Mouse (Mus musculus): ENCODE data around the gene Cacna2d2. TPM values are rescaled to one million over a fixed set of nuclear protein-coding genes. Genes with fewer than 3 reads are reported as not detected.

The Cacna2d2 gene
- polyA plus RNA-seq, 1 experiment: 0.01 TPM

DNA sequence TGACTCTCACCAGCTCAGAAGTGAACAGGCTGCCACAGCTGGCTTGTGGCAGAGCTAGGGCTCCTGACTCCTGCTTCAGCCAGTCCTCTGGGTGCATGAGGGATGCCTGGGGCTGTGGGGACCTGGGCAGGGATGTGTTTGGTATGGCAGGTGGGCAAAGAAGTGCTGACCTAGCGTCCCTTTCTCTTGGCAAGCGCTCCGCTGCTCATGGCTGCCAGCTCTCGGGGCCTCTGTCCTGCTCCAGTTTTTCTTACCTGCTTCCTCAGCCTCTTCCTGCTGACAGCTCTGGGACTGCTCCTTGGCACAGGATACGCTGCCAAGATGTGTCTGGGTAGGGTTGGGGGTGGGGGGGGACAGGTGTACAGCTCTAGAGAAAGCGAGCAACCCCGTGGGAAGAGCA lies 28.5 kb downstream of the Cacna2d2 start:
- TF ChIP-seq CTCF (IDR thresholded peaks at IDR 0.05; ENCODE audit: control insufficient read depth, insufficient read depth, insufficient read length) (no peak), MYOD1 (IDR thresholded peaks at IDR 0.05; ENCODE audit: control insufficient read depth, insufficient read length, low read depth) (no peak), MYOG (IDR thresholded peaks at IDR 0.05; ENCODE audit: control insufficient read depth, extremely low read depth, insufficient read length) (no peak), FOSL1 (IDR thresholded peaks at IDR 0.05; ENCODE audit: insufficient read depth, low read length, poor library complexity, severe bottlenecking) (no peak), CEBPB (IDR thresholded peaks at IDR 0.05; ENCODE audit: low read depth) (no peak), MAX (IDR thresholded peaks at IDR 0.05) (no peak), USF1 (IDR thresholded peaks at IDR 0.05; ENCODE audit: low read depth) (no peak)
- H3K79me3 ChIP-seq (ENCODE audit: low read depth): no peaks in the 10 kb centered on the region
- no peaks in the 10 kb centered on the region for H3K79me2 ChIP-seq (ENCODE audit: control insufficient read depth, insufficient read depth)
- no peak overlapping the region for H3ac ChIP-seq (ENCODE audit: control insufficient read depth, insufficient read length, low read depth)
- H3K4me3 ChIP-seq (ENCODE audit: insufficient read depth, poor library complexity, severe bottlenecking): no peak overlapping the region
- H3K36me3 ChIP-seq (ENCODE audit: control insufficient read depth, insufficient read depth): no peaks in the 10 kb centered on the region
- H3K27me3 ChIP-seq (ENCODE audit: control insufficient read depth, insufficient read depth, insufficient read length): peaks cover 80% of the 10 kb centered on the region

DNA sequence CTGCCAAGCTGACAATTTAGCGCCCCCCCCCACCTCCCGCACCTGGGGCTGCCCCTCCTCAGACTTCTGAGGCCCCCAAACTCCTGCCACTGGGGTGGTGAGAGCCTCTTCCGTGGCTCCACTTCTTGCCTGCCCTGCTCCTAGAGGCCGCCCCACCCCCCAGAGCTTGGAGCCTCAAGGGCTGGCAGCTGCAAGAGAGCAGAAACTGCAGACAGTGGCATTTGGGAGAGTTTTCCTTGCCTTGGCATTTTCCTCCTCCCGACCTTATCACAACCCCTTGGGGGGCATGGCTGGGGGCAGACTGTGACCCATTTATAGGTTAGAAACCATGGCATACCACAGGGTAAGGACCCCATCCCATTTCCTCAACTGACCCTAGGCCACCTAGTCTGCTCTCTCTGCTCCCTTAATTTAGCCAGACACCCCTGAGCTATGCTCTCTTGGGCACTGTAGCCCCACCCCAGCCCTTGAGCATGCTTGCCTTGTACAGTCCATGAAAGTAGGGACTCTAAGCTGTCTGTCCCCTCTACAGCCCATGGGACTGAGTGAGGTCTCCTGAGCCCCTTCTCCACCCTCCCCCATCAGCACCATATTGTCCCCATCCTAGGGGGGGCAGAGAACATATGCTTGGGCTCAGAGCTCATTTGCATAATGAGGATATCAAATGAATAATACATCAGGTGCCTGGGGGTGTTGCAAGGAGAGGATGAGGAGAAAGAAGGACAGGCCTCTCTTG lies 29.2 kb downstream of the Cacna2d2 start:
- Histone ChIP-seq H3K27me3 (ENCODE audit: control insufficient read depth, insufficient read depth, insufficient read length) (peaks cover 83% of the 10 kb centered on the region), H3K79me3 (ENCODE audit: low read depth) (no peaks in the 10 kb centered on the region), H3K4me3 (ENCODE audit: insufficient read depth, poor library complexity, severe bottlenecking) (no peak overlapping the region), H3K36me3 (ENCODE audit: control insufficient read depth, insufficient read depth) (no peaks in the 10 kb centered on the region), H3ac (ENCODE audit: control insufficient read depth, insufficient read length, low read depth) (no peak overlapping the region), H3K79me2 (ENCODE audit: control insufficient read depth, insufficient read depth) (no peaks in the 10 kb centered on the region)
- TF ChIP-seq USF1 (IDR thresholded peaks at IDR 0.05; ENCODE audit: low read depth) (no peak), MYOD1 (IDR thresholded peaks at IDR 0.05; ENCODE audit: control insufficient read depth, insufficient read length, low read depth) (no peak), MAX (IDR thresholded peaks at IDR 0.05) (no peak), CEBPB (IDR thresholded peaks at IDR 0.05; ENCODE audit: low read depth) (no peak), CTCF (IDR thresholded peaks at IDR 0.05; ENCODE audit: control insufficient read depth, insufficient read depth, insufficient read length) (no peak), MYOG (IDR thresholded peaks at IDR 0.05; ENCODE audit: control insufficient read depth, extremely low read depth, insufficient read length) (no peak), FOSL1 (IDR thresholded peaks at IDR 0.05; ENCODE audit: insufficient read depth, low read length, poor library complexity, severe bottlenecking) (no peak)

DNA sequence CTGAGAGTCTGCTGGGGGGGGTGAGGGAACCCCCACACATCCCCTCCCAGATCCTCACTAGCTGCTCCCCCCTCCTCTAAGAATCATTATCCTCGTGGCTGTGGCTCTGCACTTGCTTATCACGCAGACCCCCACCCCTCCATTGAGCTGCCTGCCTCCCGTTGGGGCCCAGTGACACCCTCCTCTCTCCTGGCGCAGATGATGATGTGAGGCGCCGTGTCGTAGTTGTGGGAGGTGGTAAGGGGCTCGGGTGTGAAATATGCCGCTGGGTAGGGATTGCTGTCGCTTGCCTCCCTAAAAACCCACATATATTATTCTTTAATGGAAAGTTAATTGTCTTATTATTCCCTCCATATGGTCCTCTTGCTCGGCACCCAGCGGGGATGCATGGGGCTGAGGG lies 31.0 kb downstream of the Cacna2d2 start:
- Histone ChIP-seq H3K27me3 (ENCODE audit: control insufficient read depth, insufficient read depth, insufficient read length) (peaks cover 87% of the 10 kb centered on the region), H3K4me3 (ENCODE audit: insufficient read depth, poor library complexity, severe bottlenecking) (no peak overlapping the region), H3ac (ENCODE audit: control insufficient read depth, insufficient read length, low read depth) (no peak overlapping the region), H3K79me2 (ENCODE audit: control insufficient read depth, insufficient read depth) (no peaks in the 10 kb centered on the region), H3K79me3 (ENCODE audit: low read depth) (no peaks in the 10 kb centered on the region), H3K36me3 (ENCODE audit: control insufficient read depth, insufficient read depth) (no peaks in the 10 kb centered on the region)
- TF ChIP-seq CEBPB (IDR thresholded peaks at IDR 0.05; ENCODE audit: low read depth) (no peak), MAX (IDR thresholded peaks at IDR 0.05) (no peak), MYOD1 (IDR thresholded peaks at IDR 0.05; ENCODE audit: control insufficient read depth, insufficient read length, low read depth) (no peak), USF1 (IDR thresholded peaks at IDR 0.05; ENCODE audit: low read depth) (no peak), FOSL1 (IDR thresholded peaks at IDR 0.05; ENCODE audit: insufficient read depth, low read length, poor library complexity, severe bottlenecking) (no peak), CTCF (IDR thresholded peaks at IDR 0.05; ENCODE audit: control insufficient read depth, insufficient read depth, insufficient read length) (no peak), MYOG (IDR thresholded peaks at IDR 0.05; ENCODE audit: control insufficient read depth, extremely low read depth, insufficient read length) (no peak)

DNA sequence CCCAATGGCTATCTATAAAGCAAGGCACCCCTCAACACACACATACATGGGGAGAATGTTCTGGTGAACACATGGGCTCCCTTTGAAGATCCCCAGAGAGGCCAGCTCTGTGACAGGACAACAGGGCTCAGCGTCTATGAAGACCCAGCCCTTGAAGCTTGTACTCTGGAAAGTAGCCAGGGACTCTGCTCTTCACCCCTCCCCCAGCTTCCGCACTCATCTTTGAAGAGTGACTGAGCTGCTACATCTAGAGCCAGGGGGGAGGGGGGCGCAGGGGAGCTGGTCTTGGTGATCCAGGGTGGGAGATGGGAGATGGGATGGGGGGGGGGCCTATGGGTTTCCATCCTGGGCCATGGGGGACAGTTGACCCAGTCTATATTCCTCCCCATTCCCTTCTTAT lies 33.1 kb downstream of the Cacna2d2 start:
- no peaks in the 10 kb centered on the region for H3K36me3 ChIP-seq (ENCODE audit: control insufficient read depth, insufficient read depth)
- no peak overlapping the region for H3ac ChIP-seq (ENCODE audit: control insufficient read depth, insufficient read length, low read depth)
- TF ChIP-seq USF1 (IDR thresholded peaks at IDR 0.05; ENCODE audit: low read depth) (no peak), MYOD1 (IDR thresholded peaks at IDR 0.05; ENCODE audit: control insufficient read depth, insufficient read length, low read depth) (no peak), CEBPB (IDR thresholded peaks at IDR 0.05; ENCODE audit: low read depth) (no peak), MYOG (IDR thresholded peaks at IDR 0.05; ENCODE audit: control insufficient read depth, extremely low read depth, insufficient read length) (no peak)
- no peaks in the 10 kb centered on the region for H3K79me3 ChIP-seq (ENCODE audit: low read depth)
- no peak overlapping the region for H3K4me3 ChIP-seq (ENCODE audit: insufficient read depth, poor library complexity, severe bottlenecking)
- no peaks in the 10 kb centered on the region for H3K79me2 ChIP-seq (ENCODE audit: control insufficient read depth, insufficient read depth)
- H3K27me3 ChIP-seq (ENCODE audit: control insufficient read depth, insufficient read depth, insufficient read length): peaks cover 87% of the 10 kb centered on the region

DNA sequence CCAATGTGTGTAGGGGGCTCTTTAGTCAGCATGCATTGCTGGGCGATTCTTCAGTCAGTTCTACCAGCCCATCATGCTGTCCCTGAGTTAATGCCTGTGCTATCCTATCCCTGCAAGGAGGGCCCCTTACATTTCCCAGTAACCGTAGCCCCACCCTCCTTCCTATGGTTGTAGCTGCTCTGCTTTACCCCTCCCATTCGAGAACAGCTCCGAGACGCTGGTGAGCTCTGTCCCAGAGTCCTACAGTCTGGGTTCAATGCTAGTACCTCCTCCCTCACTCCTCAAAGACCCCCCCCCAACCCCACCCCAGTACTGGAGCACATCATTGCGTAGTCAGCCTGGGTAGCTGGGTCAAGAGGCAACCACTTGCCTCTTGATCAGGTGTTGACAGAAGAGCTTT lies 35.4 kb downstream of the Cacna2d2 start:
- H3K79me3 ChIP-seq (ENCODE audit: low read depth): no peaks in the 10 kb centered on the region
- peaks cover 79% of the 10 kb centered on the region for H3K27me3 ChIP-seq (ENCODE audit: control insufficient read depth, insufficient read depth, insufficient read length)
- H3K79me2 ChIP-seq (ENCODE audit: control insufficient read depth, insufficient read depth): no peaks in the 10 kb centered on the region
- H3K4me3 ChIP-seq (ENCODE audit: insufficient read depth, poor library complexity, severe bottlenecking): no peak overlapping the region
- H3K36me3 ChIP-seq (ENCODE audit: control insufficient read depth, insufficient read depth): no peaks in the 10 kb centered on the region
- TF ChIP-seq MYOG (IDR thresholded peaks at IDR 0.05; ENCODE audit: control insufficient read depth, extremely low read depth, insufficient read length) (no peak), CEBPB (IDR thresholded peaks at IDR 0.05; ENCODE audit: low read depth) (no peak)
- H3ac ChIP-seq (ENCODE audit: control insufficient read depth, insufficient read length, low read depth): no peak overlapping the region

DNA sequence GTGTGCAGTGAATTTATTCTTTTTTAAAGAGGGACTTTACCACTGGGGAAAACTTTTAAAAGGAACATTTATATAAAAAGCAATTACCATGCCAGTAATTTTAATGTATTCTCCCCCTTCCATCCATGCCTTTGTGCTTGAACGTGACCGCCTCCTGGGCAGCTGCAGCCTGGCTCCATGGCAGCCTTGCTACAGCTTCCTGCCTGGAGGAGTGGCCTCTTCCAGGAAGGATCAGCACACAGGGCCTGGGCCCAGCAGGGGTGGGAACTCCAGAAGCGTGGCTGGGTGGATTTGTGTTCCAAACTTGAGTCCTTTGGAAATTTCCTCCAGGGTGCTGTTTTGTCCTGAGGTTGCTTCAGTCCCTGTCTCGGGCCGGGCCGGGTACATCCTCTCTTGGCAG lies 35.9 kb downstream of the Cacna2d2 start:
- TF ChIP-seq CTCF (IDR thresholded peaks at IDR 0.05; ENCODE audit: control insufficient read depth, insufficient read depth, insufficient read length) (no peak), FOSL1 (IDR thresholded peaks at IDR 0.05; ENCODE audit: insufficient read depth, low read length, poor library complexity, severe bottlenecking) (no peak), MAX (IDR thresholded peaks at IDR 0.05) (no peak), MYOG (IDR thresholded peaks at IDR 0.05; ENCODE audit: control insufficient read depth, extremely low read depth, insufficient read length) (no peak), MYOD1 (IDR thresholded peaks at IDR 0.05; ENCODE audit: control insufficient read depth, insufficient read length, low read depth) (no peak), CEBPB (IDR thresholded peaks at IDR 0.05; ENCODE audit: low read depth) (no peak)
- Histone ChIP-seq H3K79me2 (ENCODE audit: control insufficient read depth, insufficient read depth) (no peaks in the 10 kb centered on the region), H3ac (ENCODE audit: control insufficient read depth, insufficient read length, low read depth) (no peak overlapping the region), H3K36me3 (ENCODE audit: control insufficient read depth, insufficient read depth) (no peaks in the 10 kb centered on the region), H3K79me3 (ENCODE audit: low read depth) (no peaks in the 10 kb centered on the region), H3K27me3 (ENCODE audit: control insufficient read depth, insufficient read depth, insufficient read length) (peaks cover 78% of the 10 kb centered on the region), H3K4me3 (ENCODE audit: insufficient read depth, poor library complexity, severe bottlenecking) (no peak overlapping the region)
